Mouse (Mus musculus): ENCODE data around the gene Faim.

DNA sequence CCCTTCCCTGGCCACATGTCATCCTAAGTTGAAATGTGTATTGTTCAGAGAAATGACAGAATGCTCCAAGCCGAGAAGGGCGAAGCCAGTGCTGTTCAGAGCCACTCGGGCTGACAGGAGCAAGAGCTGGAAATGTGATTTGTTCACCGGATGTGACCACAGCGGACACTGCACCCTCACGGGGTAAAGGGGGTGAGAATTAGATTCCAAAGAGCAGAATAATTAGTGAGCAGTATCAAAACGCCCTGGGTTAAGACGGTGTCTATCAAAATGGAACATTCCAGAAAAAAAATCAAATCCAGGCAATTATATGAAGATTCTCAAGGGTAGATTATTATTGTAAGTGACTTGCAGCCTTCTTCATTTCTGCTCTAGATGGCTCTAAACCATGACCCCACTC is 47.9 kb downstream of the Faim start:
- TF ChIP-seq EP300 (IDR thresholded peaks at IDR 0.05; ENCODE audit: low read depth): no peak
- TF ChIP-seq CTCF (IDR thresholded peaks at IDR 0.05; ENCODE audit: low read depth): no peak

All from liver, embryonic 14.5 days (tissue).